Mouse (Mus musculus) thymus, postnatal 14 days (tissue): Measurements from ENCODE around the gene Guca2a.
A peak's percentile ranks its signal among the peaks of the same experiment; 100 is the strongest.

Experiments
- DNase-seq: peaks from one replicate; pipeline ENCODE4 v3.0.0; 2021

The Guca2a gene

DNA sequence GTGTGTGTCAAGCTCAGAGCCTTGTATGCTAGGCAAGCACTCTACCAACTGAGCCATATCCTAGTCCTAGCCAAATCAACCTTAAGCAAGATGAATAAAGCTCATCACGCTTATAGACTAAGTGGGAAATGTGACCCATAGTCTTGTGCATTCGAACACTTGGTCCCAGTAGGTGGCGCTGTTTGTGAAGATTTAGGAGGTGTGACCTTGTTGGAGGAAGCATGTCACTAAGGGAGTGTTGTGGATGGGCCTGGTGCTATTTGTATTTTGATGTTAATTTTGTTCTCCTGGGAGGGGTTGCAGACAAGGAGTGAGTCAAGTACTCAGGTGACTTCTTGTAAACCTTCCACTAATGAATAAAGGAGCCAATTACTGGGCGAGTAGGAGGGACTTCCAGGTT lies 5.2 kb downstream of the Guca2a start:
- DNase-seq, result no peak

DNA sequence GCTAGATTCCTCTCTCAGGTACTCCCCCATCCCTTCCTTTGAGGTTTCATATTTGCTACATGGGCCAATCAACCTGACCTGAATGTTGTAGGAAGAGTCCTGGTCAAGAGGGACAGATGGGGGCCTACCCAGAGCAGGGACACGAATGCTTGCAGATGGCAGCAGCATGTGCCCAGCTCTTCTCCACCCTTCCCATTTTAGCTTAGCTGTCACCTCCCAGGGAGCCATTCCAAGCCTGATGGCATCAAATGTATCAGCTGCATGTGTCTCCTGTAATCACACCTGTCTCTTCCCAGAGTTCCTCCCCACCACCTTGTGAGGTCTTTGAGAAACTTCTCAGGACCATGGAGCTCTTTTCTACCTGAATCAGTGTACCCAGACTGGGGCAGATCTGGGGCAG lies 19.5 kb downstream of the Guca2a start:
- DNase-seq, result no peak

DNA sequence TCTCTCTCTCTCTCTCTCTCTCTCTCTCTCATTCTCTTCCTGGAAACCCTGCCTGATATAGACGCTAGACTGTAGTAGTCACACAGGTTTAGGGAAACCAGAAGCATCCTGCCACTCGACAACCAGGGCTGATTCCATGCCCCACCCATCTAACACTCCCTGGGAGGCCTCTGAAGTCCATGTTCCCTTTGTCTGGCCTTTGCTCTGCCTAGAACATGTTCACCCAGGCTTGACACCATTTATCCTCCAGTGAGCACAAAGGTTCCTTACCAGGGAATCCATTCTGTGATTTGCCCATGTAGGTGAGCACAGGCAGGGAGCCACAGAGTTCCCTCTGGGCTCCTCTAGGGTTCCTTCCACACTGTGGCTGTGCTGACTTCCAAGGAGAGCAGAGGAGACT lies 20.7 kb downstream of the Guca2a start:
- DNase-seq, result no peak

DNA sequence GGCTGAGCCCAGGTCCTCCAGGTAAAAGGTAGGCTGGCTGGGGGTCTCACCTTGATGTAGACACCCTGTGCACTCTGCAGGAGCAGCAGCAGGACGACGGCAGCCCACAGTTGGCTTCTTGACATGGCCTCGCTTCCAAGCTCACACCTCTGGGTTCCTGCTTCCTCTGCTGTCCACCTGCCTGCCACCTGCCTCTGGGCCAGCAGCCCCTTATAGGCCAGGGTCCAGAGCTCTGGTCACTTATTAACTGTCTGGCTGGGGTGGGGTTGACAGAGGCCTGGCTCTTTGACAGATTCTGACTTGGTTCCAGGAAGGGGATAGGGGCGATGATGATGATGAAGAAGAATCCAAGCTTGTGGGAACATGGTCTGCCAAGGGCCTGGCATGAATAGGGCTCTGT lies 21.2 kb downstream of the Guca2a start, which contains the start of gene Guca2b:
Guca2b (minus strand) TSS at position 224 of the 400 bp plus-strand sequence.
- no peak for DNase-seq

DNA sequence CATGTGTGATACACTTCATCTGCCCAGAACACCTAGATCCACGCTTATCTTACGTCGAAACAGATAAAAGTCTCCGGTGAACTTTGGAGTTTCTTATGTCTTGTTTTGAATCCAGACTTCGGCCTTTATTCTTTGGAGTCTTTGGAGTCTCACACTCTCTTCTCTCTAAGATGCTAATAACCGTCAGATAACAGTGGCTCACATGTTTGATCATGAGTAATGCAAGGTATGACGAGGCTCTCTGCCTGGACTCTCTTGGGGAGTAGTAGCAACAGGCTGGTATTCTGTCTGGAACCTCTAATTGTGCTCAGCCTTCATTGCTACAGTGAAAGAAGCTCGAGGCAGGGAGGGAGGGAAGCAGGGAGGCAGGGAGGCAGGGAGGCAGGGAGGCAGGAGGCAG lies 22.5 kb downstream of the Guca2a start:
- no peak for DNase-seq

DNA sequence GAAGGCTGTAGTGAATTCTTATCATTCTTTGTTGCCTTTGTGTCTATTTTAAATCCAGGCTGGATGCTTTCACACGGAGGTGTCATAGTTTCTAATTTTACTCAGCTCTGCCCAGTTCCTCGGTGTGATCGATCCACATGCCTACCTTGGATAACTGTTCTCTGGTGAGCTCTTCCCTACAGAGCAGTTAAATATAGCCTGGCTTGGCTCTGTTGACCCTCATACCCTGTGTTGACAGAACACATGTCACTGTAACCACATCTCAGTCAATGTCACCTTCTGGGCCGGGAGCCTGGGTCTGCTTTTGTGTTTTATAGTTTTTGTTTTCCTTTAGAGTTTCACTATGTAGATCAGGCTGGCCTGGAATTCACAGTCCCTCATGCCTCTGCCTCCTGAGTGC lies 24.6 kb downstream of the Guca2a start:
- no peak for DNase-seq

DNA sequence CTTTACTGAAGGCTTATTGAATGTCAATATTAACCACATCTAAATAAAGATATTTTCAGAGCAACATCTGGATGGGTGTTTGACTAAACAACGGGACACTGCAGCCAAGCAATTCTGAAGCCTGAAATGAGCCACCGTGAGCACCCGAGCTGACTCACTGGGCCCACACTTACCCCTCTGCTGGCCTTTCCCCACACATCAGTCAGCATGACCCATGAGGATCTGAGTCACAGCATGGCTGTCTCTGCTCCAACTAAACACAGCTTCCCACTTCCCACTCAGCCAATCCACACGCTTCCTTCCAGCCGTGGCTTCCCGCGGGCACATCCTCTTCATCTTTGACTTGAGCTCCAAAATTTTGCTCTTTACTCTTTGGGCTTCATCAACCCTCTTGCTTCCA lies 25.5 kb downstream of the Guca2a start:
- no peak for DNase-seq

DNA sequence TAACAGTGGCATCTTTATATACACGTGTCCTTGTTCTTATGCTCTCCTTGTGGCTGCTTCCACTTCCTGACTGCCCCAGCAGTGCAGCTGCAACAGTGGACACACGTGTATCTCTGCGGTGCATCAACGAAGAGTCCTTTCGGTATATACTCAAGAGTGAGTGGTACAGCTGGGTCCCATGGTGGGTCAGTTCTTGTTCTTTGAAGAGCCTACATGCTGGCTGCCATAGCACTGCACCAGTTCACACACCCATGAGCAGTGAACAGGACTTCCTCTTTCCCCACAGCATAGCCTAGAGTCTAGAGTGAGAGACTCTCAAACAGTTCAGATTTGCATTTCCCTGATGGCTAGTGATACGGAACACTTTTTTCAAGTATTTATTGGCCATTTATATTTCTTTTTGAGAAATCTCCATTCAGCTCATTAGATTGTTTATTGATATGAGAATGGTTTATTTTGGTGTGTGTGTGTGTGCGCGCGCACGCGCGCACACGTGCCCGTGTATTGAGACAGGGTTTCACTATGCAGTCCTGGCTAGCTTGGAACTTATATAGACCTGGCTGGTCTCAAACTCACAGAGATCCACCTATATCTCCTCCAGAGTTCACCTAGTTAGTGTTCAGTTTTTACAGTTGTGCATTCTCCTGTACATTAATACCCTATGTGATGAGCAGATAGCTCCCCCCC lies 26.0 kb downstream of the Guca2a start:
- DNase-seq, result no peak

DNA sequence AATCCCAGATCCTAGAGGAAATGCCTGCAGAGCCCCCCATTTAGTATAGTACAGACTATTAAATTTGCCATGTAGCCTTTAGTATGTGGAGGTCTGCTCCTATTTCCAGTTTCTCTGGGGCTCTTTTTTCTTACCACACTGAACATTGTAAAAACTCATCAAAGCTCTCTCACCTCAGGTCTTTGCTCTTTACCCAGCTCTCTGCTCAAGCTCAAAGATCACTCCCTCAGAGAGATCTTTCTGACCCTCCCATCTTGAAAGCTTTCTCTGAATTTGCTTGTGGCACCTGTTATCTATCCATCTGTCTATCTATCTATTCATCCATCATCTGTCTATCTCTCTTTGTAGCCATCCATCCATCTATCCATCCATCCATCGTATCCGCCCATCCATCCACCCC lies 27.7 kb downstream of the Guca2a start:
- no peak for DNase-seq

DNA sequence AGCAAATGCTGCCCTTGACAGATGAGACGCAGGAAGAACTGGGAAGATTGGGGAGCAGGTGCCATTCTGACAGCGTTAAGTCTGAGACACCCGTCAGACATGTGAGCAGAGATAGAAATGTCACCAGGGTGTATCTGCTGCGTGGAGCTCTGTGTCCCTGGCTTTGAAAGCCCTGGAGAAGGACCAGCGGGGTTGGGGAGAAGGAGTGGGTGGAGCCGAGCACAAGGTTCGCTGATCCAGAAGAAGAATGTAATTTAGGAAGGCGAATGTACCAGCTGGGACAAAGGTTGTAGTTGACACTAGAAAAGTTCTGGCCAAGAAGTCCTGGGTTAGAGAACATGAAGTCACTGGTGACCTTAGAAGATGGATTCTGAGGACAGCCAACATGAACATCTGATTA lies 28.6 kb downstream of the Guca2a start:
- DNase-seq, result no peak

DNA sequence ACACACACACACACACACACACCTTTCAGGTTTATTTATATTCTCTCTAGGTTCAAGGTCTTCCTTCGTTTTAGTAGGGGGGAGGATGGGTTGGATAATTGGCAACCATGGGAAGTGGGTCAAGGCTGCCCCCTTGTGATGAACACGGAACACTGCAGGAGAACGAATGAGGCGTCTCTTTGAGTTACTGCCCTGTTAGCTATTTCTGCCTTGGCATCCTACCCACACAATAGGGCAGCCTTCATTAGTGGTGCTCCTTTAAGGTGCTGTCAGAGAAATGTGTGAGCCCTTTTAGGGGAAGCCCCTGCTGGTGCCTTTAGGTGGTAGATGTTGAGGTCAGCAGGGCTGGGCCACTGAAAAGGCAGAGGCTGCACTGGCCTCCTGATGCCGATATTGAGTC lies 29.9 kb downstream of the Guca2a start:
- peak; percentile 52 for DNase-seq

DNA sequence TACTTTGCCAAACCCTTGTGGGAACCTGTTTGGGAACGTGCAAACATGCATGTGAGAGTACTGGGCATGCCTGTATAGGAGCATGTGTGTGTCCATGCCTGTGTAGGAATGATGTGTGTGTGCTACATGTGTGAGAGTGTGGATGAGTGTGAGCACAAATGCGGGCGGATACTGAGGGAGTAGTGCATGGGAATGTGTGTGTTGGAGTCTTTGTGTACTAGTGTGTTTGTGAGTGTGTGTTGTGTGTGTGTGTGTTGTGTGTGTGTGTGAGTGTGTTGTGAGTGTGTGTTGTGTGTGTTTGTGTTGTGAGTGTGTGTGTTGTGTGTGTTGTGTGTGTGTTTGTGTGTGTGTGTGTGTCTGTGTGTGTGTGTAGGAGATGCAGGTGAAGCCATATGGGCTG lies 30.7 kb downstream of the Guca2a start:
- no peak for DNase-seq

DNA sequence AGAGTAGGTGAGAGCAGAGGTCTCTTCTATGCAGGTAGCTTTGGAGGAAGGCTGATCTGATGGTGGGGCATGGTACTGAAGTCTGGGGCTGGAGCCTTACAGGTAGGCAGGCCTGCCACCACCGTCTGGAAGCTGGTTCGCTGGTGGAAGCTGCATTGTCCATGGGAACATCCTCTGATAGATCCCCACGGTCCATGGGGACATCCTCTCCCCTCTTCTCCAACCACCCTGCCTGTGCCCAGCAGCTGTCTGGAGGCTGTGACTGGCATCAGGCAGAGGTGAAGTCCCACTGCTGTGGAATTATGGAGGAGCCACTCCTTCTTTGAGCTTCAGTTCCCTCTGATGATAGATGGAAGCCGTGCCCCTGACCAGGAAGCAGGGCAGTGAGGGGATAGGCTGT lies 31.1 kb downstream of the Guca2a start:
- DNase-seq, result peak; percentile 15

DNA sequence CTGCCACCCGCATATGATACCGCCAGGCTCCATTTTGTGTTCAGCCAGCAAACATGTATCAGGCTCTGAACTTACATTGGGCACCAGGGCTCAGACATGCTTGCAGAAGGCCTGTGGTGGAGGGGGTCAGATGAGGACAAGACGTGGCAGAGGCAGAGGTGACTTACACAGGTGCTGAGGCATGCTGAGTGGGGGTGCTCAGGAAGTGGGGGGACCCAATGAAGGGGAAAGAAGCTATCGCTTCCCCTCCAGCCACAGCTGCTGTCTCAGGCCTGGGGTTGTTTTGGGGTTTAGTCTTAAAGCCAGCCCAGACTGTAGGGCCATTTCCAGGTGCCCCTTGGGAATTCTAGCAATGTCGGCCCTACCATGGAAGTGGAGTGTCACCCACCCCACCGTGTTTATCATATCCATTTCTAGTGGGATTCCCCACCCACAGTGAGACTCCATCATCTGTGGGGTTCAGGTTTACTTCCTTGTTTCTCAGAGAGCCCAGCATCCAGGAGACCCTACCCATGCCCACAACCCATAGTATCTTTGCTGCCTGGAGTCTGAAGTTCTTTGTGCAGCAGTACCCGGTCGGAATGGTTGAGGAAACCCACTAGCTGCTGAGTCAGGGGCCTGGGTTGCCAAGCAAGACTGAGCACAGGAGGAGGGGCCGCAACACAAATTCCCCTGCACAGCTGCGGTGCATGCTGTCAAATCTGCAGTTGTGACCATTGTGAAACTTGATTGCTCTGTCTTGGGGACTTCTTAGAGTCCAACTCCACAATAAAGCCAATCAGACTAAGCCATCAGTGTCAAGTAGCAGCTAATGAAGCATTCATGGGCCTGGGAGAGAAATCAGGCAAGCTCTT lies 32.1 kb downstream of the Guca2a start:
- DNase-seq, result peak; percentile 86

DNA sequence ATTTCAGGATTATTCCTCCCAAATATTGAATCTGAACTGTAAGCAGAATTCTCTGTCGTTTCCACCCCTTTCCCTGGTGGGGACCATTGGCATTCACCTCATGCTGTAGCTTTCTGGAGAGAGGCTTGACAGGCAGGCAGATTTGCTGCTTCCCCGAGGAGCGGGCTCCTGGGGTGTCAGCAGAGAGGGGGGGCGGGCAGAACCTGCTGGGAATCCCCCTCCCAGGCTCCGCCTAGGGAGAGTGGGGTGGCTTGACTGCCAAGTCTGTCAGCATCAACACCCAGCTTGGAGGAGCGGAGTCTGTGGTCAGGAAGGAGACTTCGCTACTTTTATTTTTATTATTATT lies 32.7 kb downstream of the Guca2a start:
- DNase-seq, result peak; percentile 30

DNA sequence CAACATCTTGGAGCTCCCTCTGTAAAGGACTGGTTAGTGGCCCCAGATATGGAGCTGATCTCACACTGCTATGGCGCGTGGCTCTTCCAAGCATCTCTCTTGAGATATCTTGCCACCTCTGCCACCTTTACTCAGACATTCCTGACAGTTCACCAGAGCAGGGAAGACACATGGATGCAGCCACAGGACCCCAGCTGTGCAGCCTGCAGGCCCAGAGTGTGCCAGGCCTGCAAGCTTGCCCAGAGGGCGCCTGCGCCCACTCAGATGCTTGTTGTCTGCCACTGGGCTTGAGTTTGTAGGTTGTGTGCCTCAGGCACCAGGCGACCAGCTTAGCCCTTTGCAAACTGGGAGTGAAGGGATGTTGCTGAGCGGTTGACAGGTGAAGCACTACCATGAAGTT lies 33.2 kb downstream of the Guca2a start:
- peak; percentile 27 for DNase-seq

DNA sequence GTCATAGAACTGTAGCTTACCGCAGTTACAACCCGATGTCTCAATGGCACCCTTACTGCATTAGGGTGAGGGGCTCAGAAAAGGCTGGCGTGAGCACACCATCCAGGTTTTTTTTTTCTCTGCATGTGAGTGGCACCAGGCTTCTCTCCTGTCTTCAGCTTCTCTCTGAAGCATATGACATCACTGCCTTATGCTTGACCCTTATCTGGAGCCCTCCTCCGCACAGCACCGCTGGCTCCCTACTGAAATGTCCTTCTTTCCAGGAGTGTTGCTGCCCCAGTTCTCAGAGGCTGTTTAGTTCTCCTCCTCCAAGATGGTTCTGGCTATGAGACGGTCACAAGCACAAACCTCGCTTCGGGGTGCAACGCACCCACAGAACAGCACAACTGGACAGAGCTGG lies 33.7 kb downstream of the Guca2a start:
- DNase-seq, result no peak

DNA sequence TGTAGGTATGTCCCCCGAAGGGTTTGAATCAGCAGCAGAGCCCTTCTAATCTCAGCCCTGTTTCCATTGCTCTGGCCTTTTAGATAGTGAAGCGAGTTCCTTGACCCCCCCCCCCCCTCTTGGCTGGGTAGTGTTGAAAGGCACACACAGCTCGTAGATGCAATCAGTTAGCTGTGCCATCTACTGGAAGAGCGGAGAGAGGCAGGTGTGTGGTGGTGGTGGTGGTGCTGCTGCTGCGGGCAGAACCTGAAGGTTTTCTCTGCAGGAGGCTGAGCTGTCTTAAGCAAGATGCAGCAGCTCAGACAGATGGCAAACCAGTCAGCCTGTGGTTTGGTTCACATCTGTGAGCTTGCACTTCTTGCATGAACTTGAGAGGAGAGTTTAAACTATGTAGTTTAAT lies 35.2 kb downstream of the Guca2a start:
- peak; percentile 87 for DNase-seq

DNA sequence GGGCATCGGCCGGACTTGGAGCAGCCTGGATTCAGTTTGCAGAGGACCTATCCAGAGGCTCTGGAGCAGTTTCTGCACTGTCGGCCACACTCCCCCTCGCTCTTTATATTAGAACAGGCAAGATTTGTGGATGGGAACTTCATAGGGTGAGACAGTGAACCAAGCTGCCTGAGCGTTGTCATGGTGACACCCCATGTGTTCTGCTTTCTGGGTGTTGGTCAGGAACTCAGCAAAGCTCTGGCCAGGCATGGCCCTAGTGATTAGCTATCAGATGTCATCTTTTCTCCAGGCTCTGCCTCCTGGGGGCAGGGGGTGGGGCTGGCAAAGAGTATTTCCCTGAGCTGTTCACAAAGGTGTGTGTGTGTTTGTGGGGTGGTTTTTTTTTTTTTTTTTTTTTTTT lies 45.1 kb downstream of the Guca2a start:
- no peak for DNase-seq

DNA sequence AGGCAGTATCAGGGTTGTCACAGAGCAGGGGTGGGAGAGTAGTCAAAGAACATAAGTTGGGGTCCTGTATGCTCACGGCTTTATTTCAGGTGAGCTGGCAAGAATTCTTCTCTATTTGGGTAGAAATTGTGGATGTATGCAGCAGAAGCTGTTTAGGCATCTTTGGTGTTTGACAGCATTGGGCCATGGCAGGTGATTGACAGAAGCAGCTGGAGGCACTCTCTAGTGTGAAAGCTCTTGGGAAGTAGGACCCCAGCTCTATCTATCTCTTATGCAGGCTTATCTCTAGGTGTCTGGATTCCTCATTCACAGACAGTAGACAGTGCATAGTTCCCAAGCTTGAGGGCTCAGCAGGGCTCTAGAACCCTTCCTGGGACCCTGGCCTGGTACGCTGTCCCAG lies 48.2 kb downstream of the Guca2a start:
- no peak for DNase-seq
